Mouse (Mus musculus) intestine, postnatal 0 days (tissue): Measurements from ENCODE around the gene Rlbp1. TPM values are rescaled to one million over a fixed set of nuclear protein-coding genes. Genes with fewer than 3 reads are reported as not detected.

Experiments used
- ATAC-seq: fragments of 200-750 bp; cut with Nextera tagmentation; 2 replicates; pipeline ENCODE4 v1.8.0; 2017; ENCODE audit warnings: mild to moderate bottlenecking, moderate TSS enrichment, moderate library complexity
- H3K27ac ChIP-seq: fragments of 300-500 bp; sonication (generic); 2 replicates; pipeline ENCODE4 v1.5.1; 2014; ENCODE audit warnings: mild to moderate bottlenecking, low read depth, low read length, moderate library complexity
- H3K27me3 ChIP-seq: fragments of 300-500 bp; sonication (generic); replicated peaks from 2 replicates; pipeline ENCODE4 v1.6.1; 2014; ENCODE audit warnings: low read length, mixed read lengths; ENCODE audit not compliant: control insufficient read depth, insufficient read depth
- H3K36me3 ChIP-seq: fragments of 300-500 bp; sonication (generic); 2 replicates; pipeline ENCODE4 v1.6.1; 2014; ENCODE audit warnings: mild to moderate bottlenecking, moderate library complexity; ENCODE audit not compliant: control insufficient read depth, insufficient read depth
- H3K4me1 ChIP-seq: fragments of 300-500 bp; sonication (generic); replicated peaks from 2 replicates; pipeline ENCODE4 v1.6.1; 2014; ENCODE audit warnings: antibody characterized with exemption, low read length, mixed read lengths; ENCODE audit not compliant: control insufficient read depth, insufficient read depth
- H3K4me2 ChIP-seq: fragments of 300-500 bp; sonication (generic); replicated peaks from 2 replicates; pipeline ENCODE4 v1.6.1; 2014; ENCODE audit warnings: low read depth, mild to moderate bottlenecking, moderate library complexity
- H3K4me3 ChIP-seq: fragments of 300-500 bp; sonication (generic); 2 replicates; pipeline ENCODE4 v1.5.1; 2014; ENCODE audit warnings: low read depth, low read length
- H3K9ac ChIP-seq: fragments of 300-500 bp; sonication (generic); 2 replicates; pipeline ENCODE4 v1.6.1; 2014; ENCODE audit warnings: mild to moderate bottlenecking, low read depth, low read length
- H3K9me3 ChIP-seq: fragments of 300-500 bp; sonication (generic); 2 replicates; pipeline ENCODE4 v1.6.1; 2016; ENCODE audit warnings: mixed run types; ENCODE audit not compliant: control insufficient read depth
- CTCF ChIP-seq: sonication (generic); IDR thresholded peaks from 2 replicates; pipeline ENCODE4 v1.5.1; 2016; ENCODE audit warnings: low read depth, mild to moderate bottlenecking, control low read depth, antibody characterized with exemption, moderate library complexity
- WGBS: fragments of 180-500 bp; shearing (Covaris S2); extraction: QIAGEN DNeasy Blood & Tissue Kit; methylation state at CpG from one replicate; pipeline ENCODE4 v1.1.7; 2014; 5-methylcytosine and 5-hydroxymethylcytosine counted together
- polyA plus RNA-seq: library from polyadenylated mRNA; unstranded; fragments of >200 nt; fragmentation: Nextera tagmentation; extraction: Ambion mirVana; gene quantifications from 2 replicates; pipeline ENCODE4 v1.2.1, GENCODE M21; 2015

Gene Rlbp1
- polyA plus RNA-seq, 1 experiment from 2014 or later, result 0.20 TPM

DNA sequence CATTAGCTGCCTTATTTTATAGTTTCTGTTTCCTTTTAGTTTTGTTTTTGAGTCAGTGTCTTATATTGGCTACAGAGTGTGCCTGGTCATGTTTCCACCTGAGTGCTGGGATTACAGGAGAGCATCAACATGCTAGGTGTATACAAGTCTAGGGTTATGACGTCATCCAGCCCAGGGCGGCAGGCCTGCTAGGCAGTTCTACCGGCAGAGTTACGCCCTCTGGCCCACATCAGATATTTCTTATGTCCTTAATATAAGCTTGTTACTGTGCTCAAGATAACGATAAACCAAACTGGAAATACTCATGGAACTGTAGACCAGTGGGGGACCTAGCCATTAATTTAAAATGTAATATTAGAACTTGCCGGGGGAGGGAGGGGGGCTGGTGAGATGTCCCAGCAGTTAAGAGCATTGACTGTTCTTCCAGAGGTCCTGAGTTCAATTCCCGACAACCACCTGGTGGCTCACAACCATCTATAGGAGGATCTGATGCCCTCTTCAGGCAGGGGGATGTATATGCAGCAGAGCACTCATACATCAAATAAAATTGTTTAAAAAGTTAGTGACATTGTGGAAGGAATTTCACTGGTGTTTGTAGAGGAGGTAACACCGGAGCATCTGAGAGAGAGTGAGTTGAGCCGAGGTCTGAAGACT, 6.1 kb upstream of the Rlbp1 start:
- H3K9me3 ChIP-seq, result no peaks in the 10 kb centered on the region
- WGBS, result 42% methylated on average over 9 of the region's 9 CpGs

DNA sequence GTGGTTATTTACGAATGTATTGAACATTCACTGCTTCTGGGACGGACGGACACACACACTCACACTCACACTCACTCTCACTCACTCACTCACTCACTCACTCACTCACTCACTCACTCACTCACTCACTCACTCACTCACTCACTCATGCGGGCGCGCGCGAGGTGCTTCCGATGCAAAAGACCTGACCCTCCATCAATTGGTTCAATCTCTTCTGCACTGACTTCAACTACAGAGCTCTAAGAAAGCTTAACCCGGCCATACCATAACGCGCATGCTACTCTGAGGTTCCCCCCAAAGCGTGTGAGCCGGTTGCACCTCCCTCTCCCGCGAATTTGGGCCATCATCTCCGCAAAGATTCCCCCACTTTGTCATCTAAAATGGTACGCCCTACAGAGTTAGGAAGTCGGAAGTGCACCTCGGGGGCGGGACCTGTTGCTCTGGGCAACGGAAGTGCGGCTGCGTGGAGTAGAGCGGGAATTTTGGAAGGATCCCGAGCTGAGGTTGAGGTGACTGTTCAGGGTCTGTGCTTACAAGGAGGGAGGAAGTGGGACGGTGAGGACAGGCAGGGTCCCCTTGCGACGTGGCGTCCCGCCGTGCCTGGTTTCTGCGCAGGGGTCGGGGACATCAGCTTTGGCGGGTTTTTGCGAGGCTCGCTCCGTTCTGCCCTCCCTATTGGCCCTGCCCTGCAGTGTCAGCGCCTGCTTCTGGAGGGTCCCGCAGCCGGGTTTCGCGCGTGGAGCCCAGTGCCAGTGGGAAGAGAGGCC, 5.2 kb upstream of the Rlbp1 start, which contains the start of gene Fanci:
Fanci (plus strand) TSS at position 47 of the 767 bp plus-strand sequence.
- peak; percentile 91 for ATAC-seq
- H3K9ac ChIP-seq, result peak within 1 kb of the TSS; percentile 53
- TF ChIP-seq CTCF, result no peak
- H3K27me3 ChIP-seq, result no peaks in the 10 kb centered on the region
- H3K4me3 ChIP-seq, result peak within 1 kb of the TSS; percentile 51
- no peaks in the 10 kb centered on the region for H3K9me3 ChIP-seq
- H3K4me2 ChIP-seq, result peak within 1 kb of the TSS; percentile 81
- H3K36me3 ChIP-seq, result no peaks in the 10 kb centered on the region
- no peaks in the 10 kb centered on the region for H3K4me1 ChIP-seq
- WGBS, result under 1% methylated on average over 44 of the region's 44 CpGs
- peak within 1 kb of the TSS; percentile 69 for H3K27ac ChIP-seq

More for the DNA sequence above, 6.1 kb upstream of the Rlbp1 start:
- Histone ChIP-seq H3K9ac (0 out of 2 replicates have a peak overlapping the region, but pooled peaks have one; percentile 53), H3K36me3 (no peaks in the 10 kb centered on the region), H3K4me2 (peak overlapping the region; percentile 81), H3K4me1 (no peaks in the 10 kb centered on the region), H3K27ac (no peak overlapping the region), H3K27me3 (no peaks in the 10 kb centered on the region), H3K4me3 (peak overlapping the region; percentile 51)
- ATAC-seq, result peak; percentile 61
- TF ChIP-seq CTCF, result peak; percentile 53

DNA sequence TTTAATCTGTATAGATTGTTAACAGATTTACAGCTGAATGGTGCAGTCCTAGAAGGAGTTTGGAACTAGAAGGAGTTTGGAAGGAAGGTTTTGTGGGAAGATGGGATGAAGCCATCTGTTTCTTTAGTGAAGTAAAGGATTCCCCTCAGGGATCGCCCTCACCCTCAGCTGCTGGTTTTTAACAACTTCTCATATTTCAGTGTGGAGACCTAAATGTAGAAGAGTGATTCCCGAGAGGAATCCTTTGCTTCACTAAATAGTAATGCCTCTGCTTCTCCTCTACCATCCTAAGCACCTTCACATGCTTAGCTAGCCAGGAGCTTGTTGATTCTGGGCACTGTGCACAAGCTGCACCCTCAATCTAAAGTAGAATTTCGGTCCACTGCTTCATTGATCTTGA, 4.6 kb upstream of the Rlbp1 start:
- peak overlapping the region; percentile 81 for H3K4me2 ChIP-seq
- H3K27me3 ChIP-seq, result no peaks in the 10 kb centered on the region
- no peaks in the 10 kb centered on the region for H3K4me1 ChIP-seq
- H3K9me3 ChIP-seq, result no peaks in the 10 kb centered on the region
- WGBS, result 8% methylated on average over 3 of the region's 3 CpGs
- no peaks in the 10 kb centered on the region for H3K36me3 ChIP-seq
- no peak for ATAC-seq
- TF ChIP-seq CTCF, result no peak
- H3K9ac ChIP-seq, result peak overlapping the region; percentile 53; the same call in 1 of the 2 replicates
- H3K27ac ChIP-seq, result 0 out of 2 replicates have a peak overlapping the region, but pooled peaks have one; percentile 28
- H3K4me3 ChIP-seq, result peak overlapping the region; percentile 51

DNA sequence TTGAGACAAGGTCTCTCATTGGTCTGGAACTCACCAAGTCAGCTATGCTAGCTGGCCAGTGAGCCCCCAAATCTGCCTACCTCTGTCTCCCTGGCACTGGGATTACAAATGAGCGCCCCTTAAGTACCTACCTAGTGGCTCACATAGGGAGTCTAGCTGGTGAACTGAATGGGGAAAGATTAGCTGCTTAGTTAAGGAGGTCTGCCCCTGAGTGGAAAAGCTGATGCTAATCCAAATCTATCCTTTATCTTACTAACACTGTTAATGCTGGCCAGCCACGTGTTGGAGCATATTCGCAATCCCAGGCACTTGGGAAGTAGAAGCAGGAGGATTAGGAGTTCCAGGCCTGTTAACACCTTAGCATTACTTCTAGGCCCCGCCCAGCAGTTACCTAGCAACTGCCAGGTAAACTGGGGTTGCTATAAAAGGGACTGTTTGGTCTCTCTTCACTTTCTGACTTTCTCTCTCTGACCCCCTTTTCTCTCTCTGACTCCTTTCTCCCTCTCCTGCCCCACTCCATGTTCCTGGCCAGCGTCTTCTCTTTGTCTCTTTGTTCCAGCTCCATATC, 3.4 kb upstream of the Rlbp1 start:
- no peak for ATAC-seq
- Histone ChIP-seq H3K4me3 (no peak overlapping the region), H3K27me3 (no peaks in the 10 kb centered on the region), H3K27ac (no peak overlapping the region), H3K9ac (no peak overlapping the region), H3K9me3 (no peaks in the 10 kb centered on the region), H3K36me3 (no peaks in the 10 kb centered on the region), H3K4me2 (no peak overlapping the region), H3K4me1 (no peaks in the 10 kb centered on the region)
- WGBS, result 53% methylated on average over 5 of the region's 5 CpGs
- TF ChIP-seq CTCF, result no peak

DNA sequence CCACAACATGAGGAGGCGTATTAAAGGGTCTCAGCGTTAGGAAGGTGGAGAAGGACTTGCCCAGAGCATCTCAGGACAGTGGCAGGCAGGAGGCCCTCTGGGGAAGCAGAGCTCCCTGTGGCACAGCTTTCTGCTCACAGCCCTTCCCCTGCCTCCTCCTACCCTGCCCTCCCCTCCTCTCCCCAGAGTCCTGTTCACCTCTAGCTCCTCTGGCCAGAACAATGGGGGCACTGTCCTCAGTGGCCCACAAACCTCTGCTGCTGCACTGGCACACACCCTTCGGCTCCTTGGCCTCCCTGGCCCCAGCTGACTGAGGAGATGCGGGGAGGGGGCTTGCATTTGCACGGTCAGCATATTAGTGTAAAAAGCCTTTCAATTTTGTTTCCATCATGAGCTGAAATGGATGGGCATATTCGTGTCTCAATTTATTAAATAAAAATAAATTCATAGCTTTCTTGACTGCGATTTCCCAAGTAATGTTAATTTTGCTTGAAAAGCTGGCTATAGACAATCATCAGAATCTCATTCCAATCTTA, 1.9 kb upstream of the Rlbp1 start:
- Histone ChIP-seq H3K9me3 (no peaks in the 10 kb centered on the region), H3K27me3 (no peaks in the 10 kb centered on the region), H3K4me3 (no peak overlapping the region), H3K4me2 (no peak overlapping the region), H3K36me3 (no peaks in the 10 kb centered on the region), H3K27ac (no peak overlapping the region), H3K4me1 (no peaks in the 10 kb centered on the region), H3K9ac (no peak overlapping the region)
- no peak for ATAC-seq
- WGBS, result 73% methylated on average over 7 of the region's 7 CpGs
- no peak for TF ChIP-seq CTCF

DNA sequence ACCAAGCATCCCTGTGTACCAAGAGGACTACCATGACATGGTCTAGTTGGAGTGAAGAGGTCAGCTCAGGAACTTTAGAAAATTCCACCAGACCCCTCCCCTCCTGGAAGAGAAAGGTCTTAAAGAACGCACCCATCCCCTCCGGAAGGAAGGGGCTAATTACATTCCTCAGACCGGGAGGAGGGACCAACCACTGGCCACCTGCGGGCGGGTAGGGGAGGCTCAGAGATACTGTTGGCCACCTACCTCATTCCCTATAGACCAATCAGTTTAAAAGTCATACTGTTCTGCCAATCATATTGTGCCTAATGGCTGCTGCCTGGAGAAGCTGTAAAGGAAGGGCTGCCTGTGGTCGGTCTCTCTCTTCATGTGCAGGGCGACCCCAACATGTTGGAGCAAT, 1.1 kb upstream of the Rlbp1 start:
- no peak for TF ChIP-seq CTCF
- H3K4me3 ChIP-seq, result no peak overlapping the region
- H3K9ac ChIP-seq, result no peak overlapping the region
- H3K4me1 ChIP-seq, result no peaks in the 10 kb centered on the region
- H3K27me3 ChIP-seq, result no peaks in the 10 kb centered on the region
- no peak overlapping the region for H3K4me2 ChIP-seq
- no peak for ATAC-seq
- no peaks in the 10 kb centered on the region for H3K9me3 ChIP-seq
- H3K27ac ChIP-seq, result no peak overlapping the region
- 33% methylated on average over 7 of the region's 7 CpGs for WGBS
- H3K36me3 ChIP-seq, result no peaks in the 10 kb centered on the region
